Mouse (Mus musculus) heart, postnatal 4 days (tissue): ENCODE data around the gene Mmab. TPM values are rescaled to one million over a fixed set of nuclear protein-coding genes. Genes with fewer than 3 reads are reported as not detected.

Experiments
- microRNA-seq, 2 experiments: library from miRNA; unstranded; fragments of <30 nt; microRNA quantifications; one replicate each; pipeline ENCODE4 v1.2.0; 2021 to 2022
- total RNA-seq, 2 experiments: library from RNA; stranded (reverse); gene quantifications; 2 replicates each; pipeline ENCODE4 v1.2.3; 2021

The Mmab gene
- total RNA-seq, 2 experiments from 2014 or later: 12.8 to 12.9 TPM

Small RNA genes lying within 50 kb of the gene (microRNA-seq; reads per million reads assigned to microRNA genes)
- gene Mir7027: 0 reads per million in 2 experiments

Other genes starting within 250 kb of the Mmab start
- not detected for gene Foxn4, start 170.3 kb downstream of the Mmab start, total RNA-seq
- gene Myo1h, start 154.9 kb downstream of the Mmab start, total RNA-seq: under 1 TPM; 0.17 to 0.20 TPM
- gene Kctd10, start 63.6 kb downstream of the Mmab start, total RNA-seq: 10 to 100 TPM; 76.1 to 80.1 TPM
- 10 to 100 TPM; 74.3 to 76.3 TPM for gene Ube3b, start 63.5 kb downstream of the Mmab start, total RNA-seq
- 10 to 100 TPM; 14.8 to 18.2 TPM for gene Mvk, start 209 bp upstream of the Mmab start, total RNA-seq
- gene Fam222a, start 124.0 kb upstream of the Mmab start, total RNA-seq: 1 to 10 TPM; 6.0 to 7.0 TPM
- 1 to 10 TPM; 2.8 to 3.1 TPM for gene Trpv4, start 214.4 kb upstream of the Mmab start, total RNA-seq
- gene Gltp, start 246.9 kb upstream of the Mmab start, total RNA-seq: 10 to 100 TPM; 24.4 to 26.8 TPM